Mouse (Mus musculus) embryo, embryonic 11.5 days (tissue): ENCODE results near the gene Zc2hc1b.

Experiments used
- DNase-seq: peaks from one replicate; pipeline ENCODE4 v3.0.0-alpha.2; 2012; ENCODE audit warnings: low read depth, low spot score

Gene Zc2hc1b

GRCm38 (mm10) chr10:13172798-13173221 is 5.0 kb downstream of the Zc2hc1b start:
- no peak for DNase-seq

GRCm38 (mm10) chr10:13171461-13171860 is 6.4 kb downstream of the Zc2hc1b start:
- DNase-seq = no peak

- DNase-seq = peak; percentile 35
Measured at GRCm38 (mm10) chr10:13170739-13171448, 6.9 kb downstream of the Zc2hc1b start.

- DNase-seq = no peak
Measured at GRCm38 (mm10) chr10:13168461-13168860, 9.4 kb downstream of the Zc2hc1b start.

GRCm38 (mm10) chr10:13162031-13162430 is 15.8 kb downstream of the Zc2hc1b start:
- no peak for DNase-seq

GRCm38 (mm10) chr10:13160913-13161312 is 16.9 kb downstream of the Zc2hc1b start:
- DNase-seq = no peak

- no peak for DNase-seq
Measured at GRCm38 (mm10) chr10:13155377-13155776, 22.4 kb downstream of the Zc2hc1b start.

GRCm38 (mm10) chr10:13152811-13153364 is 24.9 kb downstream of the Zc2hc1b start:
- DNase-seq = no peak

GRCm38 (mm10) chr10:13151353-13151752 is 26.5 kb downstream of the Zc2hc1b start:
- DNase-seq = no peak

- DNase-seq = no peak
Measured at GRCm38 (mm10) chr10:13150435-13150834, 27.4 kb downstream of the Zc2hc1b start.

GRCm38 (mm10) chr10:13140434-13140833 is 37.4 kb downstream of the Zc2hc1b start:
- DNase-seq = no peak

GRCm38 (mm10) chr10:13137906-13138305 is 39.9 kb downstream of the Zc2hc1b start:
- no peak for DNase-seq

GRCm38 (mm10) chr10:13135751-13136150 is 42.1 kb downstream of the Zc2hc1b start:
- DNase-seq = no peak

- no peak for DNase-seq
Measured at GRCm38 (mm10) chr10:13135276-13135675, 42.5 kb downstream of the Zc2hc1b start.

- no peak for DNase-seq
Measured at GRCm38 (mm10) chr10:13133850-13134249, 44.0 kb downstream of the Zc2hc1b start.

- DNase-seq = no peak
Measured at GRCm38 (mm10) chr10:13127946-13128345, 49.9 kb downstream of the Zc2hc1b start.

- DNase-seq = no peak
Measured at GRCm38 (mm10) chr10:13127335-13127734, 50.5 kb downstream of the Zc2hc1b start.

GRCm38 (mm10) chr10:13125811-13126210 is 52.0 kb downstream of the Zc2hc1b start:
- DNase-seq = no peak

GRCm38 (mm10) chr10:13119300-13119699 is 58.5 kb downstream of the Zc2hc1b start:
- no peak for DNase-seq

GRCm38 (mm10) chr10:13118770-13119102 is 59.1 kb downstream of the Zc2hc1b start:
- no peak for DNase-seq

GRCm38 (mm10) chr10:13118024-13118769 is 59.6 kb downstream of the Zc2hc1b start:
- DNase-seq = no peak

- peak; percentile 38 for DNase-seq
Measured at GRCm38 (mm10) chr10:13116706-13117665, 60.8 kb downstream of the Zc2hc1b start.
